Mouse (Mus musculus) ES-Bruce4 (cell line): ENCODE measurements around the gene Wdr4. TPM values are rescaled to one million over a fixed set of nuclear protein-coding genes. Genes with fewer than 3 reads are reported as not detected.

ENCODE experiments used
- H3K27ac ChIP-seq: 2 replicates; pipeline ENCODE4 v1.5.1; 2012; ENCODE audit warnings: low read length, inconsistent platforms; ENCODE audit not compliant: insufficient read depth
- H3K27me3 ChIP-seq: 2 replicates; pipeline ENCODE4 v1.6.1; 2012; ENCODE audit warnings: mild to moderate bottlenecking, low read length, inconsistent platforms; ENCODE audit not compliant: control insufficient read depth, poor library complexity, insufficient read depth, severe bottlenecking
- H3K36me3 ChIP-seq: 2 replicates; pipeline ENCODE4 v1.6.1; 2012; ENCODE audit warnings: inconsistent platforms, mild to moderate bottlenecking, low read length, moderate library complexity; ENCODE audit not compliant: control insufficient read depth, poor library complexity, insufficient read depth, severe bottlenecking
- H3K4me1 ChIP-seq: one replicate; pipeline ENCODE4 v1.8.1; 2011; ENCODE audit warnings: low read length; ENCODE audit not compliant: control insufficient read depth, insufficient read depth
- H3K4me3 ChIP-seq: 2 replicates; pipeline ENCODE4 v1.5.1; 2011; ENCODE audit warnings: low read depth, mild to moderate bottlenecking, low read length
- H3K9ac ChIP-seq: 2 replicates; pipeline ENCODE4 v1.6.1; 2012; ENCODE audit warnings: low read depth, mild to moderate bottlenecking, inconsistent platforms; ENCODE audit not compliant: poor library complexity, severe bottlenecking
- H3K9me3 ChIP-seq: replicated peaks from 2 replicates; pipeline ENCODE4 v1.6.1; 2012; ENCODE audit warnings: mild to moderate bottlenecking, low read length, inconsistent platforms; ENCODE audit not compliant: control insufficient read depth, poor library complexity, insufficient read depth, severe bottlenecking
- CTCF ChIP-seq: IDR thresholded peaks from one replicate; pipeline ENCODE4 v1.8.1; 2011; ENCODE audit warnings: low read depth, low read length
- EP300 ChIP-seq: IDR thresholded peaks from 2 replicates; pipeline ENCODE4 v1.6.1; 2011; ENCODE audit warnings: low read depth, low read length; ENCODE audit not compliant: insufficient read depth
- POLR2A ChIP-seq: IDR thresholded peaks from one replicate; pipeline ENCODE4 v1.8.1; 2011; ENCODE audit warnings: low read length; ENCODE audit not compliant: insufficient read depth
- polyA plus RNA-seq: library from polyadenylated mRNA; stranded (reverse); fragments of >200 nt; gene quantifications from 2 replicates; pipeline ENCODE4 v1.2.4, GENCODE M21; 2011; ENCODE audit warnings: low read depth; ENCODE audit not compliant: missing spikeins, insufficient read depth, insufficient read length

Gene Wdr4
- polyA plus RNA-seq, 1 experiment, result 25.0 TPM

DNA sequence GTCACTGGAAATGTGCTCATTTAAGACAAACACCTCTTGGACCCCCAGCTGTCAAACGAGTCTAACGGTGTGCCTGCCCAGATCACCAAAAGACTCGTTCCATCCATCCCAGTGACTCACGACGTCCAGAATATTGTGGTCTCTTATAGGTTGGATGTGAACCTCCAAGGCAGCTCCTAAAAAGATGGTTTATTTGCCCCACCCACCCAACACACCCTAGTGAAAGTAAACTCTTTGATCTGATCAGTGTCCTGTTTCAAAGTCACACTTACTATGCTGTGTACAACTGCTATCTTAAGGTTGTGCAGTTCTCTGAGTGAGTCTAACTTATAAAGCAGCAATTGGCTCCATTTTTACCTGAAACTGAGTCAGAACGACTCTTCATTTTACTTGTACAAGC lies 7.2 kb downstream of the Wdr4 start:
- Histone ChIP-seq H3K36me3 (peaks cover 21% of the 10 kb centered on the region), H3K4me3 (peak overlapping the region; percentile 87), H3K4me1 (no peaks in the 10 kb centered on the region), H3K27me3 (no peaks in the 10 kb centered on the region), H3K9ac (peak overlapping the region; percentile 87), H3K27ac (no peak overlapping the region; the same call in 1 of the 2 replicates), H3K9me3 (no peaks in the 10 kb centered on the region)
- no peak for TF ChIP-seq EP300
- TF ChIP-seq CTCF, result no peak
- no peak for TF ChIP-seq POLR2A

DNA sequence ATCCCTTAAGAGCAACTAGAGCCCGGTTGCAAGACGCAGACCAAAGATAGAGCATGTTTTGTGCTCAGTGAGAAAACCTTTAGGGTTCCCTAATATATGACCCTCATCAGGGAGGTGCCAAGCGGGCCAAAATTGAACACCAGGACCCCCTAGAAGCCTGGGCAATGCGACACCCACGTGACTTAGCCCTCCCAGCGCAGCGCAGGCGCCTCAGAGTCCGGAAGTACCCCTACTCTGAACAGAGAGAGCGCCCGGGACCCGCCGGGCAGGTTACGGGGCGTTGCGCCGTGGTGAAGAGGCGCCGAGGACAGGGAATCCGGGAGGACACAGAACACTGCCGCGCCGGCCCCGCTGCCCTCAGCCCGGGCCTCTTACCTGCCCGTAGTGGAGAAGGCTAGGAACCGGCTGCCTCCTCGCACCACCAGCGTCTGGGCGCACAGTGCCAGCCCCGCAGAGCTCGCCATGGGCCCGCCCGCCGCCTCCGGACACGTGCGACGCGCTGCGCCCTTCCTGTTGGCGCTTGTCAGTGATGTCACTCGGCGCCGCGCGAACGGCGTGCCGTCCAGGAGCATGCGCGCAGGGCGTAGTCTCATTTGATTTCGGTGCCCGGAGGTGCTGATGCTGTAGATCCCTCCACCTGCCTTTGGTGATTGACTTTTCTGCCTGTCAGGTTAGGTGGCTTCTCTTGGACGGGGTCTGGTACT lies 7.8 kb downstream of the Wdr4 start:
- TF ChIP-seq EP300 (peak; percentile 24; the same call in 1 of the 2 replicates), POLR2A (peak; percentile 49), CTCF (no peak)
- Histone ChIP-seq H3K9me3 (no peaks in the 10 kb centered on the region), H3K4me1 (no peaks in the 10 kb centered on the region), H3K4me3 (peak overlapping the region; percentile 87), H3K36me3 (peaks cover 22% of the 10 kb centered on the region), H3K27ac (peak overlapping the region; percentile 52), H3K9ac (peak overlapping the region; percentile 87), H3K27me3 (no peaks in the 10 kb centered on the region)

DNA sequence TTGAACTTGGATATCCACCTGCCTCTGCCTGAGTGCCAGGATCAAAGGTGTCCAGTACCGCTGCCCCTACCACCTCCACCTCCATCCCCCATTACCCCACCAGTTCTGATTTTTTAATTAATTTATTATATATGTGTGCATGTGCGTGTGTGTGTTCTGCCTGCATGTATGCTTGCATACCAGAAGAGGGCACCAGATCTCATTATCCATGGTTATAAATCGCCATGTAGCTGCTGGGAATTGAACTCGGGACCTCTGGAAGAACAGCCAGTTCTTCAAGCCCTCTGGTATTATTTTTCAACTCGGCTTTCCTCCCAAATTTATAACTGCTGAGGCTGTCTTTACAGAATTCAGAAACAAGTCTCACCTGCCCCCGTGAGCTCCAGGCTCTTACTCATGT lies 8.8 kb downstream of the Wdr4 start:
- Histone ChIP-seq H3K4me1 (no peaks in the 10 kb centered on the region), H3K27ac (no peak overlapping the region), H3K27me3 (no peaks in the 10 kb centered on the region), H3K9me3 (no peaks in the 10 kb centered on the region), H3K9ac (peak overlapping the region; percentile 87), H3K36me3 (peaks cover 22% of the 10 kb centered on the region), H3K4me3 (no peak overlapping the region)
- TF ChIP-seq POLR2A (no peak), EP300 (no peak), CTCF (no peak)

DNA sequence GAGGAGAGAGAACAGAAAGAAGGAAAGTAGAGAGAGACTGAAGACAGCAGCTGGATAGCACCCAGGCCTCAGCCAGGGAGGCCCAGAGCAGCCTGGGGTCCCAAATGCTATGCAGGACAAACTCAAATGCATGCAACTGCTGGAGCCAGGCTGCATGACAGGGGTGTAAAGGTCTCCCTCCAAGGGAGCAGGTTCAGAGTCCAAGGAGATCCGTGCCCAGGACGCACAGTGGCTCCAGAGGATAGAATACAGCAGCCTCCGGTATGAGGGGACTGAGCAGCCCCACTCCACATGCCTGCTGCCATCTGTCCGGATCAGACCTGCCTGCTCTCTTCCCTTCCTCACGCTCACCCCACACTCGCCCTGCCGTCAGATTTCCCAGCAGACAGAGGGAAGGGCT lies 13.5 kb downstream of the Wdr4 start:
- Histone ChIP-seq H3K4me3 (no peak overlapping the region), H3K4me1 (peaks cover 3% of the 10 kb centered on the region), H3K27ac (no peak overlapping the region), H3K27me3 (no peaks in the 10 kb centered on the region), H3K9me3 (no peaks in the 10 kb centered on the region), H3K9ac (no peak overlapping the region), H3K36me3 (peaks cover 22% of the 10 kb centered on the region)
- TF ChIP-seq EP300 (no peak), CTCF (no peak), POLR2A (no peak)

DNA sequence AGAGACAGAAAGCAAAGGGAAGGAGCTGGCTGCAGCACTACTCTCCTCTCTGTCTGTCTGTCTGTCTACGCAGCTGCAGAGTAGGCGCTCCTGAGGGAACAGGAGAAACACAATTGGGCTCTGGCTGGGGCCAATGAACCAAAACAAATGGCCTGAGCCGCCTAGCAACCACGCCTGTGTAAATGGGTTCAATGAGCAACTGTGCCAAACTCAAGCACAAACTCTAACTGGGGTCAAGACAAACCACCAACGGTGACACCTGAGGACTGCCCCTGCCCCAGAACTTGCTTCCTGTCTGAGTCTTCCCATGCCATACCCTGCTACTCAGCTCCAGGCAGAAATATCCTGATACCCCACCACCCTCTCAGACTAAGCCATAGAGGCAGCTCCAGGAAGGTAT lies 14.8 kb downstream of the Wdr4 start:
- H3K9me3 ChIP-seq, result no peaks in the 10 kb centered on the region
- TF ChIP-seq POLR2A (no peak), EP300 (no peak), CTCF (no peak)
- peaks cover 29% of the 10 kb centered on the region for H3K36me3 ChIP-seq
- H3K27ac ChIP-seq, result no peak overlapping the region
- no peaks in the 10 kb centered on the region for H3K27me3 ChIP-seq
- peaks cover 3% of the 10 kb centered on the region for H3K4me1 ChIP-seq
- H3K9ac ChIP-seq, result no peak overlapping the region
- H3K4me3 ChIP-seq, result no peak overlapping the region

DNA sequence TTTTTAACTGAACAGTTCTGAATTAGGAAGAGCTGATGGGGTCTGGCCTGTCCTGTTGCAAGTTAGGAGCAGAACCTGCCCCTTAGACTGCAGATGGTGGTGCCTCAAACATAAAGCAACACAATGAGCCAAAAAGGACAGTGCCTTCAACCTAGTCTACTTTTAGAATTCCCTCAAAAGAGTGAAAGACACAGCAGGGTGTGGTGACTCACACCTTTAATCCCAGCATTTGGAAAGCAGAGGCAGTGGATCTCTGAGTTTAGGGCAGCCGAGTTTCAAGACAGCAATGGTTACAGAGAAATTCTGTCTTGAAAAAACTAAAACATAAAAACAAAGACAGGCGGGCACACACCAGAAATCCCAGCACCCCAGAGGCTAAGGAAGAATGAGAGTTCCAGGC lies 15.8 kb downstream of the Wdr4 start:
- no peak overlapping the region for H3K4me3 ChIP-seq
- no peaks in the 10 kb centered on the region for H3K27me3 ChIP-seq
- H3K27ac ChIP-seq, result no peak overlapping the region
- no peak for TF ChIP-seq EP300
- no peak for TF ChIP-seq CTCF
- no peak for TF ChIP-seq POLR2A
- H3K9ac ChIP-seq, result no peak overlapping the region
- no peaks in the 10 kb centered on the region for H3K9me3 ChIP-seq
- H3K4me1 ChIP-seq, result peaks cover 3% of the 10 kb centered on the region
- H3K36me3 ChIP-seq, result peaks cover 24% of the 10 kb centered on the region
